Mouse (Mus musculus): ENCODE measurements around the gene Cdip1.

DNA sequence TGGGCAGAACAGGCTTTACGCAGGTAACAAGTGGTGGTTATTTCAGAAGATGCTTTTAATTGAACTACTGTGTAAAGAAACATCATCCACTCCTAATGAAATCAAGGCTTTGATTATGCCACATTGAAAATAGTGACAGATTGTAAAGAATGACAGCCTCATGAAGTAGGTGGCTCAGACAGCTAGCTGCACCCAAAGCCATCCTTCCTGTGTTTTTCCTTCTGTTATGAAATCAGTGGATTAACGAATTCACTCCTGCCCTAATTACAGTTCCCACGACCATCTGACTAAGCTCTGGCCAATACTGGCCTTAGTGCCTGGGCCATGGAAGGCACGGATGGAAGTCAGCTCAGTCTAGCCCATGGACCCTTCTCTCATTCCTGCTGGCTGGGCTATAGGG is 11.2 kb downstream of the Cdip1 start:
- TF ChIP-seq POLR2A (IDR thresholded peaks at IDR 0.05; ENCODE audit: insufficient read depth, low read depth, low read length) (no peak), CTCF (IDR thresholded peaks at IDR 0.05) (no peak)
